Mouse (Mus musculus) hindbrain, embryonic 14.5 days (tissue): ENCODE results near the gene Ten1. TPM values are rescaled to one million over a fixed set of nuclear protein-coding genes. Genes with fewer than 3 reads are reported as not detected.
A peak's percentile ranks its signal among the peaks of the same experiment; 100 is the strongest.

Experiments used
- ATAC-seq: fragments of 200-750 bp; cut with Nextera tagmentation; 2 replicates; pipeline ENCODE4 v1.8.0; 2017; ENCODE audit warnings: moderate number of reproducible peaks, mild to moderate bottlenecking, moderate TSS enrichment, moderate library complexity; ENCODE audit not compliant: low FRiP score
- DNase-seq: peaks from one replicate; pipeline ENCODE4 v3.0.0-alpha.2; 2015; ENCODE audit warnings: low spot score
- H3K27ac ChIP-seq: fragments of 300-500 bp; sonication (generic); 2 replicates; pipeline ENCODE4 v1.5.1; 2014; ENCODE audit warnings: mild to moderate bottlenecking, moderate library complexity
- H3K27me3 ChIP-seq: fragments of 300-500 bp; sonication (generic); 2 replicates; pipeline ENCODE4 v1.6.1; 2014; ENCODE audit warnings: mild to moderate bottlenecking, low read length, mixed read lengths; ENCODE audit not compliant: control insufficient read depth, insufficient read depth
- H3K36me3 ChIP-seq: fragments of 300-500 bp; sonication (generic); replicated peaks from 2 replicates; pipeline ENCODE4 v1.6.1; 2014; ENCODE audit not compliant: control insufficient read depth, insufficient read depth
- H3K4me1 ChIP-seq: fragments of 300-500 bp; sonication (generic); replicated peaks from 2 replicates; pipeline ENCODE4 v1.6.1; 2014; ENCODE audit warnings: antibody characterized with exemption, low read length, mixed read lengths; ENCODE audit not compliant: control insufficient read depth, insufficient read depth
- H3K4me2 ChIP-seq: fragments of 300-500 bp; sonication (generic); replicated peaks from 2 replicates; pipeline ENCODE4 v1.6.1; 2014; ENCODE audit warnings: mild to moderate bottlenecking, moderate library complexity
- H3K4me3 ChIP-seq: fragments of 300-500 bp; sonication (generic); replicated peaks from 2 replicates; pipeline ENCODE4 v1.5.1; 2014; ENCODE audit warnings: mild to moderate bottlenecking, low read length
- H3K9ac ChIP-seq: fragments of 300-500 bp; sonication (generic); 2 replicates; pipeline ENCODE4 v1.6.1; 2014
- H3K9me3 ChIP-seq: fragments of 300-500 bp; sonication (generic); 2 replicates; pipeline ENCODE4 v1.6.1; 2016; ENCODE audit warnings: low read length; ENCODE audit not compliant: control insufficient read depth
- WGBS: fragments of 180-500 bp; shearing (Covaris S2); extraction: QIAGEN DNeasy Blood & Tissue Kit; methylation state at CpG from one replicate; pipeline ENCODE4 v1.1.7; 2014; 5-methylcytosine and 5-hydroxymethylcytosine counted together
- polyA plus RNA-seq: library from polyadenylated mRNA; unstranded; fragments of >200 nt; fragmentation: Nextera tagmentation; extraction: Ambion mirVana; gene quantifications from 2 replicates; pipeline ENCODE4 v1.2.1, GENCODE M21; 2014

Ten1 gene
- polyA plus RNA-seq, 1 experiment from 2014 or later: 88.0 TPM

DNA sequence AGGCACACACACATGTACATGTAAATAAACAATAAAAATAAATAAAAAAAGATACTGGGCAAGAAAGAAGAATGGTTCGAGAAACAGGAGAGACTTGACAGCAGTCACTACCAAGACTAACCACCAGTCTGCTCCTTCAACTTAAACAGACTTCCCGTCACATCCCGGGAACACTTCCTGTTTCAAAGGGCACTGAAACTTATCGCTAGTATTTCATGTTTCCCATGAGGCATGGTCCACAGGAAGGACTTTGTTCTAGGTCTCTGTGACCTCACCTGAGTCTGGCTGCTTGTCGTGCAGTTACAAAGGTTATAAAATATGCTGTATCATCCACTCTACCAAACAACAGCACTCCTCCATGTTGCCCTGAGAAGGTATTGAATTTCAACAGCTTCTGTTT, 3.4 kb upstream of the Ten1 start:
- Histone ChIP-seq H3K4me1 (peaks cover 22% of the 10 kb centered on the region), H3K27me3 (no peaks in the 10 kb centered on the region), H3K4me2 (no peak overlapping the region), H3K27ac (no peak overlapping the region), H3K9ac (no peak overlapping the region), H3K9me3 (no peaks in the 10 kb centered on the region), H3K36me3 (peaks cover 33% of the 10 kb centered on the region), H3K4me3 (no peak overlapping the region)
- no peak for ATAC-seq
- WGBS: 87% methylated on average over 5 of the region's 5 CpGs
- no peak for DNase-seq

DNA sequence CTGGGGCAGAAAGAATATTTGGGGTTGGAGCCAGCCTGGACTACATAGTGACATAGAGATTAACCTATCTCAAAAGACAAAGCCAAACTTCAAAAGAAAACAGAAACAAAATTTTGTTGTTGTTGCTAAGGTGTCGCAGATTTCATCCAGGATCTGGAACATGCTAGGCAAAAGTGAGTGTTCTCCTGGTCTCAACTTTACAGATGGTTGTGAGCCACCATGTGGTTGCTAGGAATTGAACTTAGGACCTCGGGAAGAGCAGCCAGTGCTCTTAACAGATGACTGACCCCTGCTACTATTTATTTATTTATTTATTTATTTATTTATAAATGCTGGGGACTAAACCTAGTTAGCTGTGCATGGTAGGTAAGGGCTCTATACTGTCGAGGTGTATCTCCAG, 2.3 kb upstream of the Ten1 start:
- Histone ChIP-seq H3K9ac (no peak overlapping the region), H3K27me3 (no peaks in the 10 kb centered on the region), H3K4me1 (peaks cover 22% of the 10 kb centered on the region), H3K27ac (no peak overlapping the region), H3K4me3 (no peak overlapping the region), H3K36me3 (peaks cover 23% of the 10 kb centered on the region), H3K9me3 (no peaks in the 10 kb centered on the region), H3K4me2 (no peak overlapping the region)
- ATAC-seq: no peak
- DNase-seq: no peak
- 97% methylated on average over 3 of the region's 3 CpGs for WGBS

DNA sequence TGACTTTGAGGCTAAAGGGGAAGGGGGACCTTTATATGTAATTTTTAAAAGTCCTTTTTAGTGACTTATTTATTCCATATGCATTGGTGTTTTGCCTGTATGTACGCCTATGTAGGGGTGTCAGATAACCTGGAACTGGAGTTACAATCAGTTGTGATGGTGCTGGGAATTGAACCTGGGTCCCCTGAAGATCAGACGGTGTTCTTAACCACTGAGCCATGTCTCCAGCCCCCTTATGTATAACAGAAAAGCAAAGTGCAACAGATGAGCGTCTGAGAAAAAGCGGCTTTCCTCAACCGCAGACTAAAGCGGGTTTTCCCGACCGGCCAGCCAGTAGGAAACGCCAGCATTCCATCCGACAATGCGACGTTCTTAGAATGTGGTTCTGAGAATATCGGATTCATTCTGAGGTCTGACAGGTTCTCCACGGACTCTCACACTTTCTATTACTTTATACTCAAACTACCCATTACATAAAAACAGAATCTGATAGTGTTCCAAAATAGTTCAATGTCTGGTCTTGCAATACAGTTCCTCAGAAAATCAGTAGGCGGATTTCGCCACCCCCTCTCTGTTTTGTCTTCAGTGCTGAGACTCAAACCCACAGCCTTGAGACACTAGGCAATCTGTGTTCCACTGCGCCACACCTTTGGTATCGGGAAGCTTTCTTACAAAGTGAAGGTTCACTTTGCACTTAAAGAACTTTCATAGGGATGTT, 1.6 kb upstream of the Ten1 start:
- ATAC-seq (no peak), DNase-seq (no peak)
- Histone ChIP-seq H3K27ac (no peak overlapping the region), H3K27me3 (no peaks in the 10 kb centered on the region), H3K4me2 (peak overlapping the region; percentile 78), H3K4me3 (no peak overlapping the region), H3K9me3 (no peaks in the 10 kb centered on the region), H3K4me1 (peaks cover 22% of the 10 kb centered on the region), H3K36me3 (peaks cover 21% of the 10 kb centered on the region), H3K9ac (no peak overlapping the region)
- 95% methylated on average over 18 of the region's 18 CpGs for WGBS

DNA sequence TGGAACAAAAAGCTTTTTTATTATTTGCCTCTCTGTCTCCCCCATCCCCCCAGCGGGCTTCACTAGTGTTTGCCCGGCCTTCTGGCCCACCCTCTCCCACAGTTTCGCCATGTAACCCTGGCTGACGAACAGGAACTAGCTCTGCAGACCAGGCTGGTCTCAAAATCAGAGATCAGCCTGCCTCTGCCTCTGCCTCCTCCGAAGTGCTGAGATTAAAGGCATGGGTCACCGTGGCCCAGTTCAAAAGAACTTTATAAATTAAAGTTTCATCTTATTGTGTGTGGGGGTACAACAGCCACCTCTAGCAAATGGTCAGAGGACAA, 1.1 kb upstream of the Ten1 start:
- Histone ChIP-seq H3K4me2 (peak overlapping the region; percentile 78), H3K27ac (no peak overlapping the region), H3K9me3 (no peaks in the 10 kb centered on the region), H3K4me3 (peak overlapping the region; percentile 60), H3K4me1 (peaks cover 22% of the 10 kb centered on the region), H3K9ac (no peak overlapping the region), H3K36me3 (peaks cover 21% of the 10 kb centered on the region), H3K27me3 (no peaks in the 10 kb centered on the region)
- ATAC-seq (no peak), DNase-seq (no peak)
- WGBS: 90% methylated on average over 6 of the region's 6 CpGs

DNA sequence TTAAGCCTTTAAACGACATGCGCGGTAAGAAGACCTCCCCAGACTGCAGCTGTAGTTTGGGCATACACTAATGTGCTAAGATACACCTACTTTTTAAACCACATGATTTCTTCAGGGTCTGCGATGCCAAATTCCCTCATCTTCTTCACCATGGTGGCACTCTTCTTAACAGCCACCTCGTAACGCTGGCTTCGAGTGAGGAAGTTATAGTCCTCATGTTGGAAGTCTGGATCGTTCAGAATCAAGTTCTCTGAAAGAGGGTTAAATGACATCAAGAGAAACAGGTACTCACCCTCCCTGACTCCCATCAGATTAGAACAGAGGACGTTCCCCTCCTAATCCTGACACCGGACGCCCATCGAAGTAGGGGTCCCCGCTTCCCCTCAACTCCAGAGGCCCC, 523 bp upstream of the Ten1 start:
- Histone ChIP-seq H3K4me2 (peak overlapping the region; percentile 78), H3K9ac (peak overlapping the region; percentile 79), H3K27ac (peak overlapping the region; percentile 97), H3K4me3 (peak overlapping the region; percentile 60), H3K27me3 (no peaks in the 10 kb centered on the region), H3K36me3 (peaks cover 21% of the 10 kb centered on the region), H3K4me1 (peaks cover 22% of the 10 kb centered on the region), H3K9me3 (no peaks in the 10 kb centered on the region)
- no peak for ATAC-seq
- WGBS: 24% methylated on average over 13 of the region's 13 CpGs
- no peak for DNase-seq

DNA sequence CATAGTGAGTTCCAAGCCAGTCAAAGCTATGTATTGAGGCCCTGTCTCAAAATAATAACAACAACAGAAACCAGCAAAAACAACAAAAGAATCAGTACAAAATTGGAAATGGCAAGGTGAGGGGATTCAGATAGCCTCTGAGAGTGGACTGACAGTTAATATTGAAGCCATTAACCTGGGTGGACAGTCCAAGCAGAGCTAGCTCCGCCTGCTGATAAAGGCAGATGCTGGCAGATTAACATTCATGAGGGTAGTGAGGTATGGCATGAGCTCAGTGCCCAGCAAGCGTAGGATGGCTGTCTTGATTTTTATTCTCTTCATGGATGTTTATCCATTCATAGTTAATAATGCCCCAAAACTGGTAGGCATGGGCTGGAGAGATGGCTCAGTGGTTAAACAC, 2.5 kb downstream of the Ten1 start:
- no peak overlapping the region for H3K4me2 ChIP-seq
- no peaks in the 10 kb centered on the region for H3K27me3 ChIP-seq
- H3K4me1 ChIP-seq: peaks cover 16% of the 10 kb centered on the region
- H3K4me3 ChIP-seq: no peak overlapping the region
- no peaks in the 10 kb centered on the region for H3K9me3 ChIP-seq
- H3K9ac ChIP-seq: no peak overlapping the region
- ATAC-seq: no peak
- DNase-seq: no peak
- WGBS: 91% methylated on average over 2 of the region's 2 CpGs
- H3K36me3 ChIP-seq: peaks cover 31% of the 10 kb centered on the region
- no peak overlapping the region for H3K27ac ChIP-seq

DNA sequence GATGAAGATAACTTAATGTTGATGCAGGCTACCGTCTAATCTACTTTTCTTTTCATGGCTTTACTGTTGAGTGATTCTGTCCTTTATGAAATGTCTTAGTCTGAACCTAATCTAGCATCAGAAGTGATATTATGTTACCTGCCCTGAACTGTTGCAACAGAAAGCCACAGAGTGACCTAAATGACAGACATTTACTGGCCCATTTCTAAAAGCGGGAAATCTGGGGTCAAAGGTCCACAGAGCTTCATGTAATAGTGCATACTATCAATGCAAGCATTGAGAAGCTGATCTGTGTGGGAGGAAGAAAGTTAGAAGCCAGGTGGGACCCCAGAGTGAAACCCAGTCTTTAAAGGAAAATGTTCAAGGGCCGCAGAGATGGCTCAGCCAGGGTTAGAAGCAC, 4.5 kb downstream of the Ten1 start:
- no peak for ATAC-seq
- no peak overlapping the region for H3K27ac ChIP-seq
- H3K4me2 ChIP-seq: no peak overlapping the region
- peaks cover 37% of the 10 kb centered on the region for H3K36me3 ChIP-seq
- 95% methylated on average over 3 of the region's 3 CpGs for WGBS
- 0 out of 2 replicates have a peak, but pooled peaks cover 5% of the 10 kb centered on the region for H3K4me1 ChIP-seq
- no peaks in the 10 kb centered on the region for H3K27me3 ChIP-seq
- H3K4me3 ChIP-seq: no peak overlapping the region
- H3K9me3 ChIP-seq: no peaks in the 10 kb centered on the region
- H3K9ac ChIP-seq: no peak overlapping the region
- no peak for DNase-seq

DNA sequence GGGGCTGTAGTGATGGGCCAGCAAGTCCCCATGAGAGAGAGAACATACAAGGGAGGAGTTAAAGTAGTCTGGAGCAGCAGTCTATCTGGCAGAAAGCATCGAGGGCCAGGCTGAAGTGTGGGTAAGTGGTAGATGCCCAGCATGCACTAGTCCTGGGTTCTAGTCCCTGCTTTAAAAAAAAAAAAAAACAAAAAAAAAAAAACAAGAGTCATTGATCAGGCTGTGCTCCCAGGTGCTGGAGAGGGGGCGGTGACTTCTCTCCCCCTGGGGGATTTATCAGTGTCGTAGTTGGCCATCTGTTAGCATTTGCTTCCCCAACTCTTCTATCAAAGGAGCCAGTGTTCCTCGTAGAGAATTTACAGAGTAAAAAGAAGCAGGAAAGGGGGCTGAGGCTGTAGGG, 8.0 kb downstream of the Ten1 start:
- no peak for ATAC-seq
- H3K9ac ChIP-seq: no peak overlapping the region
- H3K4me3 ChIP-seq: no peak overlapping the region
- H3K4me2 ChIP-seq: no peak overlapping the region
- H3K27me3 ChIP-seq: no peaks in the 10 kb centered on the region
- DNase-seq: no peak
- H3K27ac ChIP-seq: no peak overlapping the region
- WGBS: 72% methylated on average over 4 of the region's 4 CpGs
- no peaks in the 10 kb centered on the region for H3K4me1 ChIP-seq
- H3K36me3 ChIP-seq: peaks cover 41% of the 10 kb centered on the region
- no peaks in the 10 kb centered on the region for H3K9me3 ChIP-seq

DNA sequence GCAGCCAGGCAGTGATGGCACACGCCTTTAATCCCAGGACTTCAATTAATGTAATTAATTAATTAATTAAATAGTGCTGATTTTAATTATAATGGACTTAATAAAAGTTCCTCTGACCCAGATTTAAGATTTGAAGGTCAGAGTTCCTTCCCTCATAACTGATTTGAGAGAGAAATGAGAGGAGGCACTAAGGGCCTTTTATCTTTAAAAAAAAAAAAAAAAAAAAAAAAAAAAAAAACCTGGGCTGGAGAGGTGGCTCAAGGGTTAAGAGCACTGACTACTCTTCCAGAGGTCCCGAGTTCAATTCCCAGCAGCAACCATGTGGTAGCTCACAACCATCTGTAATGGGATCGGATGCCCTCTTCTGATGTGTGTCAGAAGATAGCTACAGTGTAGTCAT, 10.0 kb downstream of the Ten1 start:
- Histone ChIP-seq H3K4me3 (no peak overlapping the region), H3K27me3 (no peaks in the 10 kb centered on the region), H3K4me2 (no peak overlapping the region), H3K36me3 (peaks cover 43% of the 10 kb centered on the region), H3K9ac (no peak overlapping the region), H3K9me3 (no peaks in the 10 kb centered on the region), H3K4me1 (no peaks in the 10 kb centered on the region), H3K27ac (no peak overlapping the region)
- ATAC-seq (no peak), DNase-seq (no peak)
- 88% methylated on average over 3 of the region's 3 CpGs for WGBS

DNA sequence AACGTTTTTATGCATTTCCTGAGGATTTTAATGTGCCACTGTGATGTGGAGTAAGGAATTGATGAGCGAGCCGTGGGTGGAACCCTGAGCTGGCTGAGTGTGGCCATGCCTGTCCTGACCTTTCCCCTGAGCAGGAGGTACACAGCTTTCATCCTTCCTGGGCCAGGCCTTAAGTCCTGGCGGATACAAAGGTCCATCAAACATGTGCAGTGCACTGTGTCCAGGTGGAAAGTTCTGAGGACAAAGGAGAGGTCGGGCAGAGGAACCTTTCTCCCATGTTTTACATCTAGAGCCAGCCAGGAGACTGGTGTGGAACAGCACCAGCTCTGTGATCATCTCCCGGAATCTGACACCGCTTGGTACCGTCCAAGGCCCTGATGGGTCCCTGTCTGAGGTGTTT, 10.6 kb downstream of the Ten1 start:
- no peak overlapping the region for H3K4me2 ChIP-seq
- H3K4me3 ChIP-seq: no peak overlapping the region
- no peaks in the 10 kb centered on the region for H3K9me3 ChIP-seq
- no peaks in the 10 kb centered on the region for H3K27me3 ChIP-seq
- no peaks in the 10 kb centered on the region for H3K4me1 ChIP-seq
- DNase-seq (no peak), ATAC-seq (no peak)
- H3K36me3 ChIP-seq: peaks cover 41% of the 10 kb centered on the region
- H3K9ac ChIP-seq: no peak overlapping the region
- H3K27ac ChIP-seq: no peak overlapping the region
- WGBS: 86% methylated on average over 8 of the region's 8 CpGs
